Mouse (Mus musculus) intestine, embryonic 14.5 days (tissue): Measurements from ENCODE around the gene Appl2. TPM values are rescaled to one million over a fixed set of nuclear protein-coding genes. Genes with fewer than 3 reads are reported as not detected.
A peak's percentile ranks its signal among the peaks of the same experiment; 100 is the strongest.

ENCODE experiments used
- ATAC-seq: fragments of 200-750 bp; cut with Nextera tagmentation; replicated peaks from 2 replicates; pipeline ENCODE4 v1.8.0; 2017; ENCODE audit warnings: low read depth, moderate number of reproducible peaks, moderate TSS enrichment, moderate library complexity; ENCODE audit not compliant: low FRiP score, low TSS enrichment
- DNase-seq: peaks from one replicate; pipeline ENCODE4 v3.0.0-alpha.2; 2018; ENCODE audit warnings: low spot score
- H3K27ac ChIP-seq: fragments of 300-500 bp; sonication (generic); 2 replicates; pipeline ENCODE4 v1.5.1; 2014; ENCODE audit warnings: low read depth, mild to moderate bottlenecking, control low read depth
- H3K27me3 ChIP-seq: fragments of 300-500 bp; sonication (generic); replicated peaks from 2 replicates; pipeline ENCODE4 v1.6.1; 2014; ENCODE audit warnings: low read length, control low read depth; ENCODE audit not compliant: control insufficient read depth, insufficient read depth
- H3K36me3 ChIP-seq: fragments of 300-500 bp; sonication (generic); 2 replicates; pipeline ENCODE4 v1.6.1; 2014; ENCODE audit warnings: low read length, control low read depth; ENCODE audit not compliant: control insufficient read depth, insufficient read depth
- H3K4me1 ChIP-seq: fragments of 300-500 bp; sonication (generic); replicated peaks from 2 replicates; pipeline ENCODE4 v1.6.1; 2014; ENCODE audit warnings: low read length, control low read depth, mixed read lengths; ENCODE audit not compliant: control insufficient read depth, insufficient read depth
- H3K4me2 ChIP-seq: fragments of 300-500 bp; sonication (generic); 2 replicates; pipeline ENCODE4 v1.6.1; 2014; ENCODE audit warnings: low read length
- H3K4me3 ChIP-seq: fragments of 300-500 bp; sonication (generic); 2 replicates; pipeline ENCODE4 v1.5.1; 2014; ENCODE audit warnings: low read depth, low read length, control low read depth, mixed read lengths
- H3K9ac ChIP-seq: fragments of 300-500 bp; sonication (generic); 2 replicates; pipeline ENCODE4 v1.6.1; 2014; ENCODE audit warnings: mild to moderate bottlenecking, low read length
- H3K9me3 ChIP-seq: fragments of 300-500 bp; sonication (generic); 2 replicates; pipeline ENCODE4 v1.6.1; 2016; ENCODE audit warnings: low read length, control low read depth; ENCODE audit not compliant: control insufficient read depth
- WGBS: fragments of 180-500 bp; shearing (Covaris S2); extraction: QIAGEN DNeasy Blood & Tissue Kit; methylation state at CpG from one replicate; pipeline ENCODE4 v1.1.7; 2014; 5-methylcytosine and 5-hydroxymethylcytosine counted together
- polyA plus RNA-seq: library from polyadenylated mRNA; unstranded; fragments of >200 nt; fragmentation: Nextera tagmentation; extraction: Ambion mirVana; gene quantifications from 2 replicates; pipeline ENCODE4 v1.2.1, GENCODE M21; 2014

Appl2 gene
- polyA plus RNA-seq, 1 experiment from 2014 or later, result 37.7 TPM

- 89% methylated on average over 6 of the region's 6 CpGs for WGBS
These were observed 57.7 kb downstream of the Appl2 start for GRCm38 (mm10) chr10:83590801-83591200.

DNA sequence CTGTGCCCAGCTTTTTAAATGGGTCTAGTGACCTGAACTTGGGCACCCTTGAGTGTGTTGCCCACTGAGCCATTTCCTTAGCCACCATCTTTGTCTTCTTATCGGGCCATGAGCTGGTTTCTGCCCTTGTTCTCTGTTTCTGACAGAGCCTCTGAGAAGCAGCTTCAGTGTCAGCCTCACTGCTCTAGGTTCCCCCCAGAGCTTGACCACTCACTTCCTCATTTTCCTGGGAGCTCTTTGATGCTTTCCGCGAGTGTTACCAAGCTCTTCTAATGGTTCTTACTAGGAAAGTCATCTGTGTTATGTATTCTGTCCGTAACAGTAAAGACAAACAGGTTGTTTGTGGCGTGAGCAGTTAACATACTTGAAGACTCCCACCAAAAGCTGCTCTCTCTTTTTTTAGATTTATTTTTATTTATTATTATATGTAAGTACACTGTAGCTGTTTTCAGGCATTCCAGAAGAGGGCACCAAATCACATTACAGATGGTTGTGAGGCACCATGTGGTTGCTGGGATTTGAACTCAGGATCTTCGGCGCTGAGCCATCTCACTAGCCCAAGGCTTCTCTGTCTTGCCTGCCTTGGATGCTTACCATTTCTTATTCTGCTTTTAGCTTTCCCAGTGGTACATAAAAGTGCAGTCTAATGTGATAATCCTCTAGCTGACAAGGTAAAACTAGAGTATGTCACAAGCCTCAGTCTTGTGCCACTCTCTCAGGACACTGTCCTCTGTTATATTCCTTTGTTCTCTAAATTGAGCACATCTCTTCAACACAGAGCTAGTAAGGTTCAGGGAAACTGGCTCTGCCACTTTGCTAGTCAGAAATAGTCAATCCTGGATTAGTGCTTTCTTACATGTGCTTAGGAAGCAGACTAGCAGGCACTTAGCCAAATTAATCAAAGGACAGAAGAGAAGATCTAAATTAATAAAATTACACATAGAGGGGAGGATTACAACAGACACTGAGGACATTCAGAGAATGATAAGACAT lies 82.8 kb downstream of the Appl2 start:
- no peak overlapping the region for H3K4me3 ChIP-seq
- no peak overlapping the region for H3K4me2 ChIP-seq
- no peak overlapping the region for H3K27ac ChIP-seq
- H3K36me3 ChIP-seq, result peaks cover 95% of the 10 kb centered on the region
- H3K4me1 ChIP-seq, result no peaks in the 10 kb centered on the region
- no peaks in the 10 kb centered on the region for H3K9me3 ChIP-seq
- H3K27me3 ChIP-seq, result no peaks in the 10 kb centered on the region
- 93% methylated on average over 7 of the region's 7 CpGs for WGBS
- H3K9ac ChIP-seq, result no peak overlapping the region
- DNase-seq, result no peak
- no peak for ATAC-seq

More at GRCm38 (mm10) chr10:83590801-83591200, 57.7 kb downstream of the Appl2 start:
- Histone ChIP-seq H3K27ac (no peak overlapping the region), H3K9me3 (no peaks in the 10 kb centered on the region), H3K36me3 (peaks cover 92% of the 10 kb centered on the region), H3K4me3 (no peak overlapping the region), H3K27me3 (no peaks in the 10 kb centered on the region), H3K4me1 (no peaks in the 10 kb centered on the region), H3K9ac (no peak overlapping the region), H3K4me2 (no peak overlapping the region)
- DNase-seq (peak; percentile 25), ATAC-seq (no peak)

GRCm38 (mm10) chr10:83563005-83563404 lies 85.5 kb downstream of the Appl2 start:
- peaks cover 94% of the 10 kb centered on the region for H3K36me3 ChIP-seq

More at GRCm38 (mm10) chr10:83563005-83563404, 85.5 kb downstream of the Appl2 start:
- Histone ChIP-seq H3K4me1 (no peaks in the 10 kb centered on the region), H3K9me3 (no peaks in the 10 kb centered on the region), H3K4me3 (no peak overlapping the region), H3K4me2 (no peak overlapping the region), H3K27me3 (no peaks in the 10 kb centered on the region), H3K9ac (no peak overlapping the region), H3K27ac (no peak overlapping the region)
- ATAC-seq (peak; percentile 55; the same call in 1 of the 2 replicates), DNase-seq (no peak)

Other genes with a start within 250 kb of the Appl2 start
- 1.8 and 2.2 TPM in 2 replicates for gene Aldh1l2, start 114.6 kb downstream of the Appl2 start, polyA plus RNA-seq
- gene Washc4, start 105.0 kb downstream of the Appl2 start, polyA plus RNA-seq, result 39.5 and 42.2 TPM in 2 replicates
- gene 1500009L16Rik, start 74.1 kb upstream of the Appl2 start, polyA plus RNA-seq, result 24.6 and 25.5 TPM in 2 replicates